Mouse (Mus musculus): ENCODE results near the gene Spdef. TPM values are rescaled to one million over a fixed set of nuclear protein-coding genes. Genes with fewer than 3 reads are reported as not detected.

The Spdef gene
- polyA plus RNA-seq, 1 experiment from 2014 or later: not detected

- no peak overlapping the region for H3K9ac ChIP-seq (ENCODE audit: low read depth, low read length)
- no peak overlapping the region for H3K4me2 ChIP-seq
- ATAC-seq (replicated peaks; ENCODE audit: low FRiP score) (no peak), DNase-seq (ENCODE audit: low spot score) (no peak)
- no peak overlapping the region for H3K4me3 ChIP-seq (ENCODE audit: low read depth, low read length)
- no peaks in the 10 kb centered on the region for H3K36me3 ChIP-seq (ENCODE audit: control insufficient read depth, insufficient read depth, low read length)
- no peak overlapping the region for H3K27ac ChIP-seq (ENCODE audit: low read depth, low read length)
- 59% methylated on average over 14 of the region's 14 CpGs for WGBS
- no peaks in the 10 kb centered on the region for H3K9me3 ChIP-seq (ENCODE audit: control insufficient read depth, low read length)
- peaks cover 29% of the 10 kb centered on the region for H3K27me3 ChIP-seq (replicated peaks; ENCODE audit: control insufficient read depth, insufficient read depth, low read length)
- H3K4me1 ChIP-seq (replicated peaks; ENCODE audit: control insufficient read depth, insufficient read depth, low read length): 0 out of 2 replicates have a peak, but pooled peaks cover 3% of the 10 kb centered on the region
Observed at GRCm38 (mm10) chr17:27719663-27720062, 9.1 kb downstream of the Spdef start.

- Histone ChIP-seq H3K4me3 (ENCODE audit: low read depth, low read length) (no peak overlapping the region), H3K4me1 (replicated peaks; ENCODE audit: control insufficient read depth, insufficient read depth, low read length) (0 out of 2 replicates have a peak, but pooled peaks cover 3% of the 10 kb centered on the region), H3K9ac (ENCODE audit: low read depth, low read length) (no peak overlapping the region), H3K9me3 (ENCODE audit: control insufficient read depth, low read length) (no peaks in the 10 kb centered on the region), H3K27ac (ENCODE audit: low read depth, low read length) (no peak overlapping the region), H3K36me3 (ENCODE audit: control insufficient read depth, insufficient read depth, low read length) (no peaks in the 10 kb centered on the region), H3K27me3 (replicated peaks; ENCODE audit: control insufficient read depth, insufficient read depth, low read length) (peaks cover 32% of the 10 kb centered on the region), H3K4me2 (no peak overlapping the region)
- whole genome bisulfite sequencing: 53% methylated on average over 5 of the region's 5 CpGs
- no peak for ATAC-seq (replicated peaks; ENCODE audit: low FRiP score)
- no peak for DNase-seq (ENCODE audit: low spot score)
Observed at GRCm38 (mm10) chr17:27718250-27718649, 10.5 kb downstream of the Spdef start.

- ATAC-seq (replicated peaks; ENCODE audit: low FRiP score) (no peak; the same call in 1 of the 2 replicates), DNase-seq (ENCODE audit: low spot score) (no peak)
- Histone ChIP-seq H3K4me3 (ENCODE audit: low read depth, low read length) (peak overlapping the region; percentile 0; the same call in 1 of the 2 replicates), H3K4me2 (peak overlapping the region; percentile 51), H3K9ac (ENCODE audit: low read depth, low read length) (no peak overlapping the region), H3K4me1 (replicated peaks; ENCODE audit: control insufficient read depth, insufficient read depth, low read length) (0 out of 2 replicates have a peak, but pooled peaks cover 3% of the 10 kb centered on the region), H3K36me3 (ENCODE audit: control insufficient read depth, insufficient read depth, low read length) (no peaks in the 10 kb centered on the region), H3K27me3 (replicated peaks; ENCODE audit: control insufficient read depth, insufficient read depth, low read length) (peaks cover 32% of the 10 kb centered on the region), H3K9me3 (ENCODE audit: control insufficient read depth, low read length) (no peaks in the 10 kb centered on the region), H3K27ac (ENCODE audit: low read depth, low read length) (no peak overlapping the region)
- 6% methylated on average over 16 of the region's 16 CpGs for WGBS
Observed at GRCm38 (mm10) chr17:27716804-27717203, 12.0 kb downstream of the Spdef start.

GRCm38 (mm10) chr17:27712832-27713231 is 15.9 kb downstream of the Spdef start:
- ATAC-seq (replicated peaks; ENCODE audit: low FRiP score) (no peak), DNase-seq (ENCODE audit: low spot score) (no peak)
- Histone ChIP-seq H3K27ac (ENCODE audit: low read depth, low read length) (no peak overlapping the region), H3K36me3 (ENCODE audit: control insufficient read depth, insufficient read depth, low read length) (no peaks in the 10 kb centered on the region), H3K4me2 (no peak overlapping the region), H3K4me1 (replicated peaks; ENCODE audit: control insufficient read depth, insufficient read depth, low read length) (peaks cover 6% of the 10 kb centered on the region; the same call in 1 of the 2 replicates), H3K27me3 (replicated peaks; ENCODE audit: control insufficient read depth, insufficient read depth, low read length) (peaks cover 16% of the 10 kb centered on the region), H3K9me3 (ENCODE audit: control insufficient read depth, low read length) (no peaks in the 10 kb centered on the region), H3K9ac (ENCODE audit: low read depth, low read length) (no peak overlapping the region), H3K4me3 (ENCODE audit: low read depth, low read length) (no peak overlapping the region)
- WGBS: 82% methylated on average over 1 of the region's 1 CpGs

- Histone ChIP-seq H3K4me1 (replicated peaks; ENCODE audit: control insufficient read depth, insufficient read depth, low read length) (peaks cover 6% of the 10 kb centered on the region; the same call in 1 of the 2 replicates), H3K27ac (ENCODE audit: low read depth, low read length) (no peak overlapping the region), H3K27me3 (replicated peaks; ENCODE audit: control insufficient read depth, insufficient read depth, low read length) (peaks cover 36% of the 10 kb centered on the region), H3K4me2 (no peak overlapping the region), H3K9ac (ENCODE audit: low read depth, low read length) (no peak overlapping the region), H3K36me3 (ENCODE audit: control insufficient read depth, insufficient read depth, low read length) (no peaks in the 10 kb centered on the region), H3K4me3 (ENCODE audit: low read depth, low read length) (no peak overlapping the region), H3K9me3 (ENCODE audit: control insufficient read depth, low read length) (no peaks in the 10 kb centered on the region)
- 78% methylated on average over 5 of the region's 5 CpGs for WGBS
- DNase-seq (ENCODE audit: low spot score) (no peak), ATAC-seq (replicated peaks; ENCODE audit: low FRiP score) (no peak)
Observed at GRCm38 (mm10) chr17:27709650-27710049, 19.1 kb downstream of the Spdef start.

GRCm38 (mm10) chr17:27707954-27708661 is 20.6 kb downstream of the Spdef start:
- WGBS: 6% methylated on average over 25 of the region's 25 CpGs
- no peak overlapping the region for H3K9ac ChIP-seq (ENCODE audit: low read depth, low read length)
- no peaks in the 10 kb centered on the region for H3K36me3 ChIP-seq (ENCODE audit: control insufficient read depth, insufficient read depth, low read length)
- ATAC-seq (replicated peaks; ENCODE audit: low FRiP score) (peak; percentile 88), DNase-seq (ENCODE audit: low spot score) (peak; percentile 90)
- H3K4me2 ChIP-seq: peak overlapping the region; percentile 67
- H3K9me3 ChIP-seq (ENCODE audit: control insufficient read depth, low read length): no peaks in the 10 kb centered on the region
- peaks cover 6% of the 10 kb centered on the region; the same call in 1 of the 2 replicates for H3K4me1 ChIP-seq (replicated peaks; ENCODE audit: control insufficient read depth, insufficient read depth, low read length)
- H3K4me3 ChIP-seq (ENCODE audit: low read depth, low read length): peak overlapping the region; percentile 31
- no peak overlapping the region for H3K27ac ChIP-seq (ENCODE audit: low read depth, low read length)
- H3K27me3 ChIP-seq (replicated peaks; ENCODE audit: control insufficient read depth, insufficient read depth, low read length): peaks cover 32% of the 10 kb centered on the region

- Histone ChIP-seq H3K4me1 (replicated peaks; ENCODE audit: control insufficient read depth, insufficient read depth, low read length) (peaks cover 6% of the 10 kb centered on the region; the same call in 1 of the 2 replicates), H3K9ac (ENCODE audit: low read depth, low read length) (no peak overlapping the region)
- 30% methylated on average over 10 of the region's 10 CpGs for WGBS
Observed at GRCm38 (mm10) chr17:27705661-27706060, 23.1 kb downstream of the Spdef start.

GRCm38 (mm10) chr17:27703961-27704621 is 24.7 kb downstream of the Spdef start:
- Histone ChIP-seq H3K9ac (ENCODE audit: low read depth, low read length) (no peak overlapping the region), H3K4me1 (replicated peaks; ENCODE audit: control insufficient read depth, insufficient read depth, low read length) (peaks cover 6% of the 10 kb centered on the region; the same call in 1 of the 2 replicates), H3K4me2 (no peak overlapping the region), H3K4me3 (ENCODE audit: low read depth, low read length) (no peak overlapping the region), H3K27ac (ENCODE audit: low read depth, low read length) (no peak overlapping the region), H3K36me3 (ENCODE audit: control insufficient read depth, insufficient read depth, low read length) (no peaks in the 10 kb centered on the region), H3K9me3 (ENCODE audit: control insufficient read depth, low read length) (peaks cover 8% of the 10 kb centered on the region; the same call in 1 of the 2 replicates), H3K27me3 (replicated peaks; ENCODE audit: control insufficient read depth, insufficient read depth, low read length) (peaks cover 28% of the 10 kb centered on the region)
- no peak for DNase-seq (ENCODE audit: low spot score)
- WGBS: 62% methylated on average over 5 of the region's 5 CpGs
- ATAC-seq (replicated peaks; ENCODE audit: low FRiP score): no peak

More at GRCm38 (mm10) chr17:27705661-27706060, 23.1 kb downstream of the Spdef start:
- H3K27ac ChIP-seq (ENCODE audit: low read depth, low read length): no peak overlapping the region
- no peak overlapping the region for H3K4me3 ChIP-seq (ENCODE audit: low read depth, low read length)
- ATAC-seq (replicated peaks; ENCODE audit: low FRiP score) (no peak), DNase-seq (ENCODE audit: low spot score) (no peak)
- no peaks in the 10 kb centered on the region for H3K36me3 ChIP-seq (ENCODE audit: control insufficient read depth, insufficient read depth, low read length)
- H3K27me3 ChIP-seq (replicated peaks; ENCODE audit: control insufficient read depth, insufficient read depth, low read length): peaks cover 28% of the 10 kb centered on the region
- no peaks in the 10 kb centered on the region for H3K9me3 ChIP-seq (ENCODE audit: control insufficient read depth, low read length)
- no peak overlapping the region for H3K4me2 ChIP-seq
